In genomic region chr9:32538124-32538523, GRCm38 (mm10) we compare ENCODE assay signal across 9 mouse cellular contexts. TPM values are rescaled to one million over a fixed set of nuclear protein-coding genes. Genes with fewer than 3 reads are reported as not detected.
DNase-seq lines count a peak whose midpoint lies in the region; ATAC-seq and TF ChIP-seq lines count a peak whose summit lies in the region.
"Had no signal": no experiment of that assay in that cellular context is flagged by ENCODE, and none has a peak within 500 bp of the region (broad histone marks: within the 10 kb centered on the region; RNA-seq: fewer than 3 reads in every experiment).

No protein-coding gene starts in this region.

- no peak for TF ChIP-seq RAD21 in MEL (IDR thresholded peaks at IDR 0.05; ENCODE audit: low read depth, low read length)

- 80% methylated on average over 5 of the region's 5 CpGs for WGBS in kidney, embryonic 14.5 days
- 44% methylated on average over 5 of the region's 5 CpGs for WGBS in liver, embryonic 14.5 days (ENCODE audit: insufficient replicate concordance)

- H3K27me3 ChIP-seq in kidney, embryonic 14.5 days (ENCODE audit: control insufficient read depth, insufficient read depth, low read length): peaks cover 4% of the 10 kb centered on the region; the same call in 1 of the 2 replicates
- H3K27me3 ChIP-seq in MEL (ENCODE audit: control insufficient read depth in 1 of 2, insufficient read depth in 2 of 2, low read length in 2 of 2): no peaks in the 10 kb centered on the region
- H3K27me3 ChIP-seq in liver, embryonic 14.5 days (ENCODE audit: control insufficient read depth, insufficient read depth, low read length): peaks cover 39% of the 10 kb centered on the region

- peaks cover 7% of the 10 kb centered on the region; the same call in 1 of the 2 replicates for H3K4me1 ChIP-seq in kidney, embryonic 14.5 days (ENCODE audit: control insufficient read depth, insufficient read depth, low read length)
- peaks cover 17 to 22% of the 10 kb centered on the region in 2 experiments for H3K4me1 ChIP-seq in MEL (ENCODE audit: control insufficient read depth in 1 of 2, insufficient read depth in 2 of 2, low read length in 2 of 2)
- H3K4me1 ChIP-seq in liver, embryonic 14.5 days (replicated peaks; ENCODE audit: control insufficient read depth in 2 of 2, insufficient read depth in 2 of 2, low read length in 1 of 2): peaks cover 2 to 3% of the 10 kb centered on the region in 2 experiments; a peak in 1 of 4 replicates

- peak overlapping the region; percentile 94 for H3K4me2 ChIP-seq in kidney, embryonic 14.5 days (replicated peaks; ENCODE audit: low read depth, low read length)
- H3K4me2 ChIP-seq in liver, embryonic 14.5 days (ENCODE audit: low read depth): peak overlapping the region; percentile 32; the same call in 1 of the 2 replicates

- no peak for TF ChIP-seq POLR2A in MEL (IDR thresholded peaks at IDR 0.05; ENCODE audit: control insufficient read depth in 1 of 2, insufficient read depth in 1 of 2, low read depth in 1 of 2, low read length in 2 of 2, poor library complexity in 1 of 2)

- peaks cover 61% of the 10 kb centered on the region for H3K79me2 ChIP-seq in MEL (ENCODE audit: control insufficient read depth, insufficient read depth, low read length, poor library complexity)

- TF ChIP-seq CTCF in MEL (IDR thresholded peaks at IDR 0.05 in 2 of 3, conservative IDR thresholded peaks at IDR 0.05 in 1 of 3; ENCODE audit: control insufficient read depth in 1 of 3, insufficient read depth in 1 of 3, low read depth in 2 of 3, low read length in 3 of 3, poor library complexity in 1 of 3, severe bottlenecking in 1 of 3): no peak
- TF ChIP-seq CTCF in liver, embryonic 14.5 days (IDR thresholded peaks at IDR 0.05; ENCODE audit: low read depth): no peak

- ATAC-seq in kidney, embryonic 14.5 days (ENCODE audit: low FRiP score, low TSS enrichment): no peak
- ATAC-seq in liver, embryonic 14.5 days (ENCODE audit: insufficient read depth): no peak
- ATAC-seq in erythroid progenitor cell, adult 5-6 weeks (replicated peaks; ENCODE audit: low FRiP score, poor library complexity, severe bottlenecking): no peak

- no peak for DNase-seq in kidney, postnatal 36 days
- peak; percentile 82 for DNase-seq in CD4-positive, CD25-positive, alpha-beta regulatory T cell, adult 2 months (ENCODE audit: low read depth, low spot score)
- DNase-seq in MEL (ENCODE audit: low read depth, low spot score): no peak
- no peak for DNase-seq in liver, embryonic 14.5 days (ENCODE audit: low read depth in 3 of 3, low spot score in 3 of 3)
- DNase-seq in ovary, postnatal 14 days (ENCODE audit: low spot score): no peak
- DNase-seq: kidney, adult 9 months; right cerebral cortex, postnatal 4 days had no signal

- no peak for TF ChIP-seq EP300 in MEL (IDR thresholded peaks at IDR 0.05; ENCODE audit: low read depth in 1 of 2, low read length in 2 of 2)
- no peak for TF ChIP-seq EP300 in liver, embryonic 14.5 days (IDR thresholded peaks at IDR 0.05; ENCODE audit: low read depth)

- no peak overlapping the region for H3K4me3 ChIP-seq in kidney, embryonic 14.5 days (ENCODE audit: low read length)
- no peak overlapping the region for H3K4me3 ChIP-seq in MEL (ENCODE audit: control insufficient read depth in 1 of 2, insufficient read depth in 1 of 2, low read depth in 2 of 2, low read length in 2 of 2)
- H3K4me3 ChIP-seq in liver, embryonic 14.5 days (ENCODE audit: insufficient read depth in 1 of 2, low read depth in 2 of 2, low read length in 2 of 2): no peak overlapping the region

- no peaks in the 10 kb centered on the region for H3K9me3 ChIP-seq in kidney, embryonic 14.5 days (ENCODE audit: control insufficient read depth, low read length)
- no peaks in the 10 kb centered on the region for H3K9me3 ChIP-seq in MEL (replicated peaks; ENCODE audit: insufficient read depth, low read length)
- H3K9me3 ChIP-seq in liver, embryonic 14.5 days (ENCODE audit: control insufficient read depth, low read length): no peaks in the 10 kb centered on the region

- H3K36me3 ChIP-seq in kidney, embryonic 14.5 days (ENCODE audit: control insufficient read depth, insufficient read depth, low read length): no peaks in the 10 kb centered on the region
- peaks cover 6 to 25% of the 10 kb centered on the region in 2 experiments; a peak in 3 of 4 replicates for H3K36me3 ChIP-seq in MEL (ENCODE audit: control insufficient read depth in 1 of 2, insufficient read depth in 2 of 2, low read length in 2 of 2)
- no peaks in the 10 kb centered on the region for H3K36me3 ChIP-seq in liver, embryonic 14.5 days (replicated peaks; ENCODE audit: control insufficient read depth, insufficient read depth, low read depth)

- H3K27ac ChIP-seq in kidney, embryonic 14.5 days (ENCODE audit: low read depth, low read length): no peak overlapping the region
- no peak overlapping the region for H3K27ac ChIP-seq in MEL (ENCODE audit: control insufficient read depth, low read depth, low read length)
- H3K27ac ChIP-seq in liver, embryonic 14.5 days: no peak overlapping the region

- H3K9ac ChIP-seq in kidney, embryonic 14.5 days (ENCODE audit: low read depth, low read length): no peak overlapping the region
- no peak overlapping the region for H3K9ac ChIP-seq in MEL (ENCODE audit: control insufficient read depth, low read depth, low read length, poor library complexity, severe bottlenecking)
- H3K9ac ChIP-seq in liver, embryonic 14.5 days (replicated peaks): no peak overlapping the region

TF ChIP-seq in MEL, 35 proteins besides CTCF, POLR2A, EP300 and RAD21:
- TF ChIP-seq MAFK (IDR thresholded peaks at IDR 0.05; ENCODE audit: borderline replicate concordance, low read depth, low read length) (no peak), SMC3 (IDR thresholded peaks at IDR 0.05; ENCODE audit: low read depth, low read length) (no peak), USF1 (IDR thresholded peaks at IDR 0.05; ENCODE audit: low read depth, low read length) (peak; percentile 85), BHLHE40 (IDR thresholded peaks at IDR 0.05; ENCODE audit: borderline replicate concordance, low read depth, low read length) (peak; percentile 85; the same call in 1 of the 2 replicates), GATA1 (IDR thresholded peaks at IDR 0.05; ENCODE audit: low read depth, low read length) (0 out of 2 replicates have a peak, but pooled peaks have one; percentile 3)

RNA-seq across cellular contexts. Expression of gene Fli1, which starts 4.5 kb away (rescaled TPM):
- polyA plus RNA-seq in kidney, embryonic 14.5 days (2014; fragmentation: Nextera tagmentation; extraction: Ambion mirVana): 24.0 and 27.3 TPM in 2 replicates
- total RNA-seq in MEL (2012; rRNA removed): 22.1 and 24.3 TPM in 2 replicates
- polyA plus RNA-seq in MEL (2012; ENCODE audit: insufficient read depth in 1 of 2, insufficient read length in 2 of 2, low read depth in 1 of 2, low replicate concordance in 2 of 2, missing spikeins in 1 of 2): 100 to 1,000 TPM in 1 of 2 experiments, 10 to 100 TPM in 1; 13.8 to 171 TPM
- 2.0 and 2.5 TPM in 2 replicates for polyA plus RNA-seq in liver, embryonic 14.5 days (2012; rRNA removed)
- polyA plus RNA-seq in liver, embryonic 14.5 days (2014; fragmentation: Nextera tagmentation; extraction: Ambion mirVana): 6.2 and 6.9 TPM in 2 replicates
- 26.7 and 27.2 TPM in 2 replicates for total RNA-seq in erythroid progenitor cell, adult 5-6 weeks (2015; ENCODE audit: low replicate concordance)
- 13.4 and 16.0 TPM in 2 replicates for total RNA-seq in erythroid progenitor cell, adult 5-6 weeks (2017; ENCODE audit: low replicate concordance)
